Mouse (Mus musculus) T-helper 2 cell (primary cell): Measurements from ENCODE around the gene Apoc4.

Experiments
- in situ Hi-C: fragments of 300-600 bp; cut with MboI, MseI; formaldehyde crosslinking; loops from one replicate; pipeline ENCODE4 v1.15.1; 2025; ENCODE audit warnings: high pct_unique_total_duplicates

Apoc4 gene

DNA sequence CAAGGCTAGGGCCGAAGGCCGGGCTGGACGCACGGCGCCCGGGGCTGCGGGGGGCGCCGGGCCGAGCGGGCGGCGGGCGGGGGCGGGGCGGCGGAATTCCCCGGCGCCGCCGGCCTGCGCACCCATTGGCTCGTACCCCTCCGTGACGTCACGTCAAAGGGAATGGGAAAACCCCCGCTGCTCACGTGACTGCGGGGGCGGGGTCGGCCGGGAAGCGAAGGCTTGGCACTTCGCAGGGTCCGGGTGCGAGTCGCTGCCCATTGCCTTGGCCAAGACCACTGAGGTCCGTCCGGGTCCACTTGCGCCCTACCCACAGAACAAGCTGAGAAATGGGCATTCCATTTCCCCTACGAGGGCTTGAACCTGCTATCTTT lies 51.9 kb downstream of the Apoc4 start, which contains the start of gene Relb:
TSS of gene Relb (minus strand) at position 78 of the 374 bp plus-strand sequence.
- in situ Hi-C loops, result no loop called here

DNA sequence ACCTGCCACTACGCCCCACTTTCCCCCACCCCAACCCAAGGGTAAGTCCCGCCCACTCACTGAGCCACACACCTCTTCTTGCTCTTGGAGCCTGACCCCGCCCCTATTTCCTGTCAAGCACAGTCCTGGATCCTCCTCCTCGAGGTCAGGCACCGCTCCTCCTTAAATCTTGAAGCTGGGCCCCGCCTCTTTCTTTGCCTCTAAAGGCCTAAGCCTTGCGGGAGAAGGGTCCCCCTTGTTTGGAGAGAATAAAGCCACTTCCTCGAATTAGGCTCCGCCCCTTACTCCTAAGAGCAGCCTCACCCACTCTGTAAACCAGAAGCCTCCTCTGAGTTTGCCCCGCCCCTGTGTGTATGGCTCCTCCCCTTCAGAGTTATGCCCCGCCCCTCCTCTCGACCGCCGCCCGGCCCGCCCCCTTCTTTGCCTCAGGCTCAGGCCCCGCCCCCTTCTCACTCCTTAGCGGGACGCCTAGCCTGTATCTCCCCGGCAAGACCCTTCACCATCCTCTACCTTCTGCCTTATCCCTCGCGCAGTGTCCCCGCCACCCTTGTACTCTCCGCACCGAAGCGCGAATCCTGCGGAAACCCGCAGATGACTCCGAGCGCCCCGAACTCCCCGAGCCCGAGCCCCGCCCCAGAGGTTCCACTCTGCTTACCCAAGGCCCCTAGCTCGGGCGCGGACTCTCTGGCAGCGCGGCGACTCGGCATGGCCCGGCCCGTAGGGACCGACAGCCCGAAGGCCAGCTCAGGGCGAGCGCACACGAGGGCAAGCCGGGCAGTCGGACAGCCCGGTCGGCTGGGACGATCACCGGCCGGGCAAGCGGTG lies 52.5 kb downstream of the Apoc4 start:
- in situ Hi-C loops, result no loop called here

DNA sequence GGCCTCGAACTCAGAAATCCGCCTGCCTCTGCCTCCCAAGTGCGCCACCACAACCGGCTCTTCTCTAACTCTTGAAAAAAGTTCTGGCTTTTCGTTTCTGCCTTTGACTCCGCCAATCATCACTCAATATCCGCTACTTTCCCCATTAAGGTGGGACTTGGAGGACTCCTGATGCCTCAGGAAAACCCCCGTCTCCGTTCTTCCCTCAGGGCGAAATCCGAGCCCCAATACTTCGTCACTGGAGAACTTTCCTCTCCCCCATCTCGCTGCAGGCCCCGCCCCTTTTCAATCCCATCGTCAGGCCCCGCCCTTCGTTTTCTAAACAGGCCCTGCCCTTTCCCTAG lies 53.1 kb downstream of the Apoc4 start:
- in situ Hi-C loops, result no loop called here
